Mouse (Mus musculus): ENCODE measurements at regions not wholly inside any gene's neighbourhood (a gene's known extent, or its start where the extent isn't known, plus 50 kb on each side); places are given as distances from the start of the nearest gene placed in this dataset.

DNA sequence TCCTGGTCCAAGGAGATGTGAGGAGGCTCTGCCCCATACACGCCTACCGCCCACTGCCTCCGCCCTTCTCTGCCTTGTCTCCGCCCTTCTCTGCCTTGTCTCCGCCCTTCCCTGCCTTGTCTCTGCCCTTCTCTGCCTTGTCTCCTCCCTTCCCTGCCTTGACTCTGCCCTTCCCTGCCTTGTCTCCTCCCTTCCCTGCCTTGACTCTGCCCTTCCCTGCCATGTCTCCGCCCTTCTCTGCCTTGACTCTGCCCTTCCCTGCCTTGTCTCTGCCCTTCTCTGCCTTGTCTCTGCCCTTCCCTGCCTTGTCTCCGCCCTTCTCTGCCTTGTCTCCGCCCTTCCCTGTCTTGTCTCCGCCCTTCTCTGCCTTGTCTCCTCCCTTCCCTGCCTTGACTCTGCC lies 185.4 kb upstream of the Sfswap start:
- TF ChIP-seq CTCF (IDR thresholded peaks at IDR 0.05; ENCODE audit: insufficient read depth, low read depth, low read length) (no peak), POLR2A (IDR thresholded peaks at IDR 0.05; ENCODE audit: insufficient read depth, low read depth, low read length) (no peak)

All from olfactory bulb, adult 2 months (tissue).